Mouse (Mus musculus) intestine, embryonic 14.5 days (tissue): ENCODE measurements around the gene 4930595D18Rik. TPM values are rescaled to one million over a fixed set of nuclear protein-coding genes. Genes with fewer than 3 reads are reported as not detected.

Experiments used
- ATAC-seq: fragments of 200-750 bp; cut with Nextera tagmentation; replicated peaks from 2 replicates; pipeline ENCODE4 v1.8.0; 2017; ENCODE audit warnings: low read depth, moderate number of reproducible peaks, moderate TSS enrichment, moderate library complexity; ENCODE audit not compliant: low FRiP score, low TSS enrichment
- DNase-seq: peaks from one replicate; pipeline ENCODE4 v3.0.0-alpha.2; 2018; ENCODE audit warnings: low spot score
- H3K27ac ChIP-seq: fragments of 300-500 bp; sonication (generic); 2 replicates; pipeline ENCODE4 v1.5.1; 2014; ENCODE audit warnings: low read depth, mild to moderate bottlenecking, control low read depth
- H3K27me3 ChIP-seq: fragments of 300-500 bp; sonication (generic); replicated peaks from 2 replicates; pipeline ENCODE4 v1.6.1; 2014; ENCODE audit warnings: low read length, control low read depth; ENCODE audit not compliant: control insufficient read depth, insufficient read depth
- H3K36me3 ChIP-seq: fragments of 300-500 bp; sonication (generic); 2 replicates; pipeline ENCODE4 v1.6.1; 2014; ENCODE audit warnings: low read length, control low read depth; ENCODE audit not compliant: control insufficient read depth, insufficient read depth
- H3K4me1 ChIP-seq: fragments of 300-500 bp; sonication (generic); replicated peaks from 2 replicates; pipeline ENCODE4 v1.6.1; 2014; ENCODE audit warnings: low read length, control low read depth, mixed read lengths; ENCODE audit not compliant: control insufficient read depth, insufficient read depth
- H3K4me2 ChIP-seq: fragments of 300-500 bp; sonication (generic); 2 replicates; pipeline ENCODE4 v1.6.1; 2014; ENCODE audit warnings: low read length
- H3K4me3 ChIP-seq: fragments of 300-500 bp; sonication (generic); 2 replicates; pipeline ENCODE4 v1.5.1; 2014; ENCODE audit warnings: low read depth, low read length, control low read depth, mixed read lengths
- H3K9ac ChIP-seq: fragments of 300-500 bp; sonication (generic); 2 replicates; pipeline ENCODE4 v1.6.1; 2014; ENCODE audit warnings: mild to moderate bottlenecking, low read length
- H3K9me3 ChIP-seq: fragments of 300-500 bp; sonication (generic); 2 replicates; pipeline ENCODE4 v1.6.1; 2016; ENCODE audit warnings: low read length, control low read depth; ENCODE audit not compliant: control insufficient read depth
- WGBS: fragments of 180-500 bp; shearing (Covaris S2); extraction: QIAGEN DNeasy Blood & Tissue Kit; methylation state at CpG from one replicate; pipeline ENCODE4 v1.1.7; 2014; 5-methylcytosine and 5-hydroxymethylcytosine counted together
- polyA plus RNA-seq: library from polyadenylated mRNA; unstranded; fragments of >200 nt; fragmentation: Nextera tagmentation; extraction: Ambion mirVana; gene quantifications from 2 replicates; pipeline ENCODE4 v1.2.1, GENCODE M21; 2014

4930595D18Rik gene
- polyA plus RNA-seq, 1 experiment from 2014 or later = not detected

DNA sequence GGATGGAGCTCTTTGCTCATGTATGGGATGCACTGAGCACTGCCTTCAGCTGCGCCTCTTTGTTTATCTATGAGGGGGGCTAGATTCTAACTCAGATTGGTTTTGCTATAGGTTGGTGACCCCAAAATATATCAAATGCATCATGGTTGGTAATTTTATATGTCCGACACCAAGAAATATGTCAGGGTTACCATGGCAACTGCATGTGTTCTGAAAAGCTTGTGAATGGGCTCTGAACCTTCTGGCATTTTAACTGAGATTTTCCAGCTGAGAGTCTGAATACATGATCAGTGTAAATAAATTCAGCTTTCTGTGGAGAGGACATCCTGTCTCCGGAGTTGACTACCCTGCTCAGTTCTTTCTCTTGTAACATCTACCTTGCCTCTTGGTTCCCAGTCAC, 19.7 kb upstream of the 4930595D18Rik start:
- Histone ChIP-seq H3K27ac (no peak overlapping the region), H3K27me3 (no peaks in the 10 kb centered on the region), H3K9ac (no peak overlapping the region), H3K9me3 (no peaks in the 10 kb centered on the region), H3K4me3 (no peak overlapping the region), H3K36me3 (no peaks in the 10 kb centered on the region), H3K4me2 (no peak overlapping the region), H3K4me1 (no peaks in the 10 kb centered on the region)
- ATAC-seq (no peak), DNase-seq (no peak)
- WGBS = 76% methylated on average over 3 of the region's 3 CpGs

DNA sequence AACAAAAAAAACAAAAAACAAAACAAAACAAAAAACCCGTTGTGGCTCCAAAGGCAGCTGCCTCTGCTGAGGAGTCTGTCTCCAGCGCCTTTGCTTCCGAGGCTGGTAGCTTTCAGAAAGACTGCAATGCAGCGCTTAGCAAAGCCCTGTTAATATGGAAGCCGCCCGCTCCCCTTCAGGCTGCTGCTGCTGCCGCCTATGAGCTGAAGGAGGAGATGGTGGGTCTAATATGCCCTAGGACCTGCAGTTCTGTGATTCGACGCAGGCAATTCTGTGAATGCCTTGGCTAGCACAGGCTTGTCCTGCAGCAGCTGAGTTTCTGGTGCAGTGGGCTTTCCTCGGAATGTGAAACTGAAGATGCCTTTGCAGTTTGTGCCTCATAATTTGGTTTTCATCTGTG, 18.8 kb upstream of the 4930595D18Rik start:
- H3K9ac ChIP-seq = no peak overlapping the region
- no peak overlapping the region for H3K27ac ChIP-seq
- no peaks in the 10 kb centered on the region for H3K4me1 ChIP-seq
- whole genome bisulfite sequencing = 73% methylated on average over 10 of the region's 10 CpGs
- no peaks in the 10 kb centered on the region for H3K36me3 ChIP-seq
- H3K4me2 ChIP-seq = no peak overlapping the region
- H3K4me3 ChIP-seq = no peak overlapping the region
- no peak for ATAC-seq
- H3K9me3 ChIP-seq = no peaks in the 10 kb centered on the region
- H3K27me3 ChIP-seq = no peaks in the 10 kb centered on the region
- no peak for DNase-seq

DNA sequence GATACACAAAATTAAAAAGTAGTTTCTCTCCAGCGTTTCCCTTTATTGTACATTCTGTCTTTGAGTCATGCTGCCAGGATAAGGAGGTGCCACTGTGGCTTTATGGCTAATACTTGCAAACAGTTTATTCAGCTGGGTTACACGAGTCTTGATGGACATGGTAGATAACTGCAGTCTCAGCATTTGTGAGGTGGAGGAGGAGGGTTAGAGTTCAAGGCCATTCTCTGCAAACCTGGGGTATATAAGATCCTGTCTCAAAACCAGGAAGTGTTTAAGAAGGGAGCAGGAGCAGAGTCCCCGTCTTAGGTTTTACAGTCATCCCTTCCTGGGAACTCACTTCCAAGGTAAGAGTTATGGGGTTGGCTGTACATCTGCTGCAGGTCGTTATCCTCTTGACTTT, 12.3 kb upstream of the 4930595D18Rik start:
- Histone ChIP-seq H3K27me3 (no peaks in the 10 kb centered on the region), H3K4me3 (no peak overlapping the region), H3K36me3 (no peaks in the 10 kb centered on the region), H3K9me3 (no peaks in the 10 kb centered on the region), H3K27ac (no peak overlapping the region), H3K9ac (no peak overlapping the region), H3K4me2 (no peak overlapping the region), H3K4me1 (peaks cover 3% of the 10 kb centered on the region; the same call in 1 of the 2 replicates)
- ATAC-seq (no peak), DNase-seq (no peak)
- WGBS = 66% methylated on average over 4 of the region's 4 CpGs

DNA sequence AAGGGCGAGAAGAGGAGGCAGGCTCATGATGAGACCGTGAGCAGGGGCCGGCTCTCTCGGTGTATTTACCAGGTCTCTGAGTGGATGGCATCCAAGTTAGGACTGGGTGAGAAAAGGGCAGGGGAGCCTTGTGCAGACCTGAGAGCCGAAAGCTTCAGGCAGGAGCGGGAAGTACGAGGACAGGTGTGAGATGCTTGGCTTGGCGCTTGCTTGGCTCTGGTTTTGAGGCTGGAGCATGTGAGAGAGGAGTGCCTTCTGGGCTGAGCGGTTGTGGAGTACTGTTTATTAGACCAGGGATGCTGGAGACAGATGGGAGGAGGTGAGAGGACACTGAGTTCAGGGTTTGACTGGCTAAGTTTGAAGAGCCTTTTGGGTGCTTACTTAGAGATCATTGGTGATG, 9.0 kb upstream of the 4930595D18Rik start:
- Histone ChIP-seq H3K4me2 (no peak overlapping the region), H3K4me3 (no peak overlapping the region), H3K9me3 (no peaks in the 10 kb centered on the region), H3K4me1 (peaks cover 3% of the 10 kb centered on the region; the same call in 1 of the 2 replicates), H3K27me3 (no peaks in the 10 kb centered on the region), H3K36me3 (no peaks in the 10 kb centered on the region), H3K9ac (no peak overlapping the region), H3K27ac (no peak overlapping the region)
- no peak for DNase-seq
- no peak for ATAC-seq
- 63% methylated on average over 9 of the region's 9 CpGs for WGBS

DNA sequence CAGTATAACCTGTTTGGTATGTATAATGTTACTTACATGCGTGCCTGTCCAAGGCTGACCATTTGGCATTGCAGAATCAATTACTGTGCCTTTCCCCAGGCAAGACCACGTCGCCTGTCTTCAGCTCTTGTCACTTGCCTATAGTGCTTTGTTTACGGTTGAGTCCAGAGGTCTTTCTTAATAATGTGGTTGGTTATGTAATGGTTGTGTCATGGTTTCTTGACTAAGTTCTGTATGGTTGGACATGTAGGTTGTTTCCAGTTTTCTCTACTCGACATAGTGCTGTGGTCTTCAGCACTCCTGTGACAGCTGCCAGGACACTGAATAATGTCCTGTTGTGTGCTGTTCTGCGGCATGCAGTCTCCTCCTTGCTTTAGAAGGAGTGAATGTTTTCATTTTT, 8.5 kb upstream of the 4930595D18Rik start:
- Histone ChIP-seq H3K9ac (no peak overlapping the region), H3K27me3 (no peaks in the 10 kb centered on the region), H3K4me1 (peaks cover 3% of the 10 kb centered on the region; the same call in 1 of the 2 replicates), H3K4me2 (no peak overlapping the region), H3K36me3 (no peaks in the 10 kb centered on the region), H3K9me3 (no peaks in the 10 kb centered on the region), H3K27ac (no peak overlapping the region), H3K4me3 (no peak overlapping the region)
- 73% methylated on average over 6 of the region's 6 CpGs for WGBS
- no peak for ATAC-seq
- no peak for DNase-seq

DNA sequence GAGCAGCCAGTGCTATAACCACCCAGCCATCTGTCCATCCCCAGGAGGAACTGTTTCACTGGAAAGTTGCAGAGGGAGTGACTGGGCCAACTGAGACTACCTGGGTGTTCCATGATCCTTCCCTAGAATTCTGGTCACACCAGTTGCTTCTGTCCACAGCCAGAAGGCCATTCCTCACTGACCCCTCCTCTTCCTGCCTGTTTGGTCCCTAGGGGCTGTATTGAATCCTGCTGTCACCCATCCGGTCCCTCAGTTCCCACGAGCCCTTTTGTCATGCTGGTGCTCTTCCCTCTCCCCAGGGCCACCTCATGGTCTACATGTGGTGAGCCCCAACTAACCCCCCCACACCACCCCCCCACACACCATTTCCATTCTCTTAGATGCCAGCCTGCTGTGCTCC, 6.6 kb upstream of the 4930595D18Rik start:
- ATAC-seq = no peak
- no peaks in the 10 kb centered on the region for H3K27me3 ChIP-seq
- no peaks in the 10 kb centered on the region for H3K9me3 ChIP-seq
- no peak overlapping the region for H3K9ac ChIP-seq
- H3K4me2 ChIP-seq = no peak overlapping the region
- 74% methylated on average over 2 of the region's 2 CpGs for WGBS
- peaks cover 3% of the 10 kb centered on the region; the same call in 1 of the 2 replicates for H3K4me1 ChIP-seq
- no peak for DNase-seq
- H3K27ac ChIP-seq = no peak overlapping the region
- no peak overlapping the region for H3K4me3 ChIP-seq
- H3K36me3 ChIP-seq = no peaks in the 10 kb centered on the region

DNA sequence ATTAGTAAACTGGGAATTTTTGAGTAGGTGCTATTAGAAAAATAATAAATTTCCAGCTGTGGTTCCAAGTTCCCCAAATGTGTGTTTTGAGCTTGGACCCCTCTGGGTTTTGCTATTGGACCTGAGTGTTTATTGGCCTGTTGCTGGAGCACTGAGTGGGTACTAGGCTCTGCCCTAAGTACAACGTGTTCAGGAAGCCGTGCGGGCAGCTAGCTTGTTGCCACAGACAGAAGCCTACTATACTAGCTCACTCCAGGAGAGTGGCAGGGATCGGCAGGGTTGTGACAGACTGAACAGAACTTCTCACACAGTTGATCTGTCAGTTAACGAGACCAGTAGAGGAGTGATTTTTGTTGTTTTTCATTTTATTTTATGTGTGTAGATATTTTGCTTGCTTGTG, 6.1 kb upstream of the 4930595D18Rik start:
- Histone ChIP-seq H3K4me3 (no peak overlapping the region), H3K4me1 (peaks cover 3% of the 10 kb centered on the region; the same call in 1 of the 2 replicates), H3K27ac (no peak overlapping the region), H3K36me3 (no peaks in the 10 kb centered on the region), H3K9me3 (no peaks in the 10 kb centered on the region), H3K9ac (no peak overlapping the region), H3K27me3 (no peaks in the 10 kb centered on the region), H3K4me2 (no peak overlapping the region)
- WGBS = 87% methylated on average over 5 of the region's 5 CpGs
- ATAC-seq (no peak), DNase-seq (no peak)

DNA sequence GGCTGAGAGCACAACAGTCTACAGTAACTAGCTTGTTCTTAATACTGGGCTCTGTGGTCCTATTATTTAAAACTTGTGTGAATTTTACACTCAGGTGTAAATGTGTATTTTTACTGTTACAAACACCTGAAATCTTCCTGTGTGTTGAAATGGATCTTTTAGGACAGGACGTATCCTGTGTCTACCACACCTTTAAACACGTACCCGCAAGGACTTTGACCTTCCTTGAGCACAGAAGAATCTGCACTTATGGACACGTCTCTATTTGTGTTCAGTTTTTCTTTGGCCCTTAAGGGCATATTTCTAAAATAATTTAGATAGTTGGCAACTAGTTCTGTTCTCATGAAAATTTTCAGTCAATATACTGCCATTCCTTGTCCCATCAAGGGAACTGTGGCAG, 4.0 kb upstream of the 4930595D18Rik start:
- no peak for ATAC-seq
- H3K27me3 ChIP-seq = no peaks in the 10 kb centered on the region
- WGBS = 88% methylated on average over 4 of the region's 4 CpGs
- no peaks in the 10 kb centered on the region for H3K9me3 ChIP-seq
- no peak for DNase-seq
- H3K9ac ChIP-seq = no peak overlapping the region
- no peak overlapping the region for H3K4me2 ChIP-seq
- no peaks in the 10 kb centered on the region for H3K36me3 ChIP-seq
- H3K27ac ChIP-seq = no peak overlapping the region
- H3K4me3 ChIP-seq = no peak overlapping the region
- H3K4me1 ChIP-seq = peaks cover 2% of the 10 kb centered on the region; the same call in 1 of the 2 replicates

DNA sequence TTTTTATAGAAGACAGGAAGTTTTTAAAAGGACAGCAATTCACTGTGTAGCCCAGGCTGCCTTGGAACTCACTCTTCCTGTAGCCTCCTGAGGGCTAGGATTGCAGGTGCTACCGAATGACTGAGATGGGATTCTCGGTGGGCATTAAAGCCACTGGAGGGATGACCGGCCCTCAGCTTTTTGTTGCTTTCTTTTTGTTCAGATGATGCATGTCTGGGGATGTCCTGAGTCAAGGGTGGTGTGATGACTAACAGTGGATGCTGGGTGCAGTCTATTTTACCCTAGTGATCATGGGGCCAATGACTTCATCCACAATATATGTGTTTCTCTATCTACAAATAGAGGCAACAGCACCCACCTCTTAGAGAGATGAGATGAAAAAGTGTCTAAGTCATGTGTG, 2.7 kb upstream of the 4930595D18Rik start:
- H3K4me3 ChIP-seq = no peak overlapping the region
- no peak for DNase-seq
- no peaks in the 10 kb centered on the region for H3K9me3 ChIP-seq
- 91% methylated on average over 3 of the region's 3 CpGs for WGBS
- no peak for ATAC-seq
- H3K27ac ChIP-seq = no peak overlapping the region
- H3K4me1 ChIP-seq = no peaks in the 10 kb centered on the region
- H3K27me3 ChIP-seq = no peaks in the 10 kb centered on the region
- H3K36me3 ChIP-seq = no peaks in the 10 kb centered on the region
- no peak overlapping the region for H3K9ac ChIP-seq
- H3K4me2 ChIP-seq = no peak overlapping the region
